Mouse (Mus musculus): ENCODE data around the gene Cltc. TPM values are rescaled to one million over a fixed set of nuclear protein-coding genes. Genes with fewer than 3 reads are reported as not detected.

The Cltc gene
- total and polyA plus RNA-seq, 2 experiments from 2014 or later = 136 to 389 TPM

DNA sequence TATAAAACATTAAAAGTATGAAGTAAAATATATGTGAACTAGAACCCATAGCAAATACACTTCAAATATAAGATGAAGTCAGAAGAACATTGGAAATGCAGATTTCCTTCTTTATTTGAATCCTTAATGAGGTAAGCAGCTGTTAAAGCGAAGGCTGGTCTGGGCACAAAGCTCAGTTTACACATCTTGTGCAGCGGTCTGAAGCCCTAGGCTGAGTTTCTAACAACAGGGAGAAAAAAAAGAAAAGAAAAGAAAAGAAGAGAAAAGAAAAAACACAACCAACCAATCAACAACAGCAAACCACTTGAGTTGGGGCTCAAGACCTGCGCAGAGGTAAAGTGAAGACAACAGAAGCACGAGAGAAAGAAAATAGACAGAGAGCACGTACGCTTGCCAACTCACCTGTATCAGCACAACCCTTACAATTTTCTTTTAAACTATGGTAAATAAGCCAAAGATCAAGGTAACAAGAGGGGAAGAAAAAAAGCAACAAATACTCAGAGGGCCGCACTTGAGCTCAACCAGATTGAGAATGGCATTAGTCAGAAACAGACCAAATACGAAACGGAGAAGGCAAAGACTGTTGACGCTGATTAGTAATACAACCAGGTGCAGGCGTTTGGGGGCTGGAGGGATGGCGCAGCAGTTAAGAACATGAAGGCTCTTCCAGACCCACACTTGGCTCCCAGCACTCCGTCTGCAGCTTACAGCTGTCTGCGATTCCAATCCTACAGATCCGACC, 109.5 kb downstream of the Cltc start:
- no peak overlapping the region for H3K27ac ChIP-seq
- no peak overlapping the region for H3K9ac ChIP-seq (replicated peaks; ENCODE audit: low read length)
- H3K9me3 ChIP-seq (ENCODE audit: low read length) = no peaks in the 10 kb centered on the region
- TF ChIP-seq CTCF (IDR thresholded peaks at IDR 0.05; ENCODE audit: low read depth) = no peak
- no peak overlapping the region for H3K4me3 ChIP-seq (ENCODE audit: low read length)
- no peaks in the 10 kb centered on the region for H3K4me1 ChIP-seq (ENCODE audit: insufficient read depth, low read length)
- H3K27me3 ChIP-seq (ENCODE audit: insufficient read depth, low read length) = no peaks in the 10 kb centered on the region
- H3K4me2 ChIP-seq (ENCODE audit: low read depth, low read length) = no peak overlapping the region
- WGBS = 87% methylated on average over 15 of the region's 15 CpGs
- ATAC-seq (no peak), DNase-seq (ENCODE audit: low spot score) (no peak)
- peaks cover 4% of the 10 kb centered on the region; the same call in 1 of the 2 replicates for H3K36me3 ChIP-seq (ENCODE audit: insufficient read depth, low read length)

GRCm38 (mm10) chr11:86646885-86647459, 110.4 kb downstream of the Cltc start:
- Histone ChIP-seq H3K9ac (replicated peaks; ENCODE audit: low read length) (no peak overlapping the region), H3K36me3 (ENCODE audit: insufficient read depth, low read length) (peaks cover 10% of the 10 kb centered on the region), H3K4me2 (ENCODE audit: low read depth, low read length) (no peak overlapping the region), H3K9me3 (ENCODE audit: low read length) (no peaks in the 10 kb centered on the region), H3K27ac (no peak overlapping the region), H3K4me1 (ENCODE audit: insufficient read depth, low read length) (no peaks in the 10 kb centered on the region), H3K27me3 (ENCODE audit: insufficient read depth, low read length) (no peaks in the 10 kb centered on the region), H3K4me3 (ENCODE audit: low read length) (no peak overlapping the region)
- DNase-seq (ENCODE audit: low spot score) (no peak), ATAC-seq (no peak)
- TF ChIP-seq CTCF (IDR thresholded peaks at IDR 0.05; ENCODE audit: low read depth) = no peak
- whole genome bisulfite sequencing = 88% methylated on average over 3 of the region's 3 CpGs

DNA sequence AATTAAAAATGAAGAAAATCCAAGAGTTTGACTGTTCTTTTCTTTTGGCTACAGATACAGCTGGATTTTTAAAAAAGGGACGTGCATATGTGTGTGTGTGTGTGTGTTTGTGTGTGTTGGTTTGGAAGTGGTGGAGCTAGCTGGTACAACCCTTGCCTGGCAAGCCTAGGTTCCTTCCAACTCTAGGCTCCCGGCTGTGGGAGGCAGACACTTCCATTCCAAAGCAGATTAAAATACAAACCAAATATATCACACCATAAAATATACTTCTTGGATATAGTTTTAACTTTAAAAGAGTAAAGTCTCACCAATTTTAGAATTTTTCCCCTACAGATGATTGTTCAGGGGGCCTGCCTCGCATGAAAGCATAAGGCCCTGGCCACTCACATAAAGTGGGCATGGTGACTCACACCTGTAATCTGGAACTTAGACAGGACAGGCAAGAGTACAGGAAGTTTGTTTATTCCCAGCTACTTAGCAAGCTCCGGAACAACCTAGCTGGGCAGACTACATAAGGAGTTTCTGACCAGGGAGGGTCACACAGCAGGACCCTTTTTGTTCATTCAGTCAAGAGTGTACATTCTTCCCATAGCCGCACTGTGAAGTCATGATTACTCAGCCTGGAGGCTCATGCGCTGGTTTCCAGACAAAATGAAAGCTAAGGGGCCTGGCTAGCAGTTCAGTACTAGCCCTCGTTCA, 111.1 kb downstream of the Cltc start:
- DNase-seq (ENCODE audit: low spot score) = peak; percentile 3
- Histone ChIP-seq H3K4me1 (ENCODE audit: insufficient read depth, low read length) (no peaks in the 10 kb centered on the region), H3K27me3 (ENCODE audit: insufficient read depth, low read length) (no peaks in the 10 kb centered on the region), H3K36me3 (ENCODE audit: insufficient read depth, low read length) (peaks cover 12% of the 10 kb centered on the region), H3K9me3 (ENCODE audit: low read length) (no peaks in the 10 kb centered on the region), H3K4me2 (ENCODE audit: low read depth, low read length) (no peak overlapping the region), H3K4me3 (ENCODE audit: low read length) (no peak overlapping the region), H3K9ac (replicated peaks; ENCODE audit: low read length) (no peak overlapping the region), H3K27ac (no peak overlapping the region)
- no peak for TF ChIP-seq CTCF (IDR thresholded peaks at IDR 0.05; ENCODE audit: low read depth)
- no peak for ATAC-seq
- WGBS = 45% methylated on average over 7 of the region's 7 CpGs

DNA sequence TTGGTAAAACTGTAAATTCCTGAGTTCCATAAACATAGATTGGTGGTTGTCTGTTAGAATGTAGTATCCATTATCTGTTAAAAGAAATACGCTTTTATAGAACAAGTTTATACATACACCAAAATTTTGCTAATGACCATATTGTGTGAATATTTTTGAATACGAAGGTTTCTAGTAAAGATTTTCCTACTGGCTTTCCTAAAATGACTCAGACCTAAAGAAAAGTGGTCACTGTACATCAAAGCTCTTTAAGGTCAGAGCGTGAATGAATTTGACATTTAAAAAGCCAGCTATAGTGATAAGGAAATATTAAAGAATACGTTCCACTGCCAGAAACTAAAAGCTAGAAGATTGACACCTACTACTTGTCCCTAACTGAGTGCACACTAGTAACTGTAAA, 112.8 kb downstream of the Cltc start:
- no peaks in the 10 kb centered on the region for H3K4me1 ChIP-seq (ENCODE audit: insufficient read depth, low read length)
- H3K27ac ChIP-seq = no peak overlapping the region
- no peaks in the 10 kb centered on the region for H3K27me3 ChIP-seq (ENCODE audit: insufficient read depth, low read length)
- H3K9me3 ChIP-seq (ENCODE audit: low read length) = no peaks in the 10 kb centered on the region
- no peak for TF ChIP-seq CTCF (IDR thresholded peaks at IDR 0.05; ENCODE audit: low read depth)
- 95% methylated on average over 4 of the region's 4 CpGs for WGBS
- H3K36me3 ChIP-seq (ENCODE audit: insufficient read depth, low read length) = peaks cover 12% of the 10 kb centered on the region
- no peak overlapping the region for H3K4me3 ChIP-seq (ENCODE audit: low read length)
- no peak overlapping the region for H3K9ac ChIP-seq (replicated peaks; ENCODE audit: low read length)
- DNase-seq (ENCODE audit: low spot score) (no peak), ATAC-seq (no peak)
- H3K4me2 ChIP-seq (ENCODE audit: low read depth, low read length) = no peak overlapping the region

Other genes with a start within 250 kb of the Cltc start
- 21.9 and 34.2 TPM in 2 replicates for gene Rps6kb1, start 212.8 kb downstream of the Cltc start, total RNA-seq (2014; rRNA removed)
- 67.3 and 67.7 TPM in 2 replicates for gene Rps6kb1, start 212.8 kb downstream of the Cltc start, polyA plus RNA-seq (2015; fragmentation: Nextera tagmentation; extraction: Ambion mirVana)
- 1.8 and 2.6 TPM in 2 replicates for gene Tubd1, start 212.6 kb downstream of the Cltc start, total RNA-seq (2014; rRNA removed)
- gene Tubd1, start 212.6 kb downstream of the Cltc start, polyA plus RNA-seq (2015; fragmentation: Nextera tagmentation; extraction: Ambion mirVana) = 6.4 and 7.2 TPM in 2 replicates
- gene Vmp1, start 73.7 kb downstream of the Cltc start, total RNA-seq (2014; rRNA removed) = 31.3 and 51.6 TPM in 2 replicates
- gene Vmp1, start 73.7 kb downstream of the Cltc start, polyA plus RNA-seq (2015; fragmentation: Nextera tagmentation; extraction: Ambion mirVana) = 128 and 129 TPM in 2 replicates
- gene Ptrh2, start 73.6 kb downstream of the Cltc start, total RNA-seq (2014; rRNA removed) = 8.4 and 10.6 TPM in 2 replicates
- 21.2 and 21.6 TPM in 2 replicates for gene Ptrh2, start 73.6 kb downstream of the Cltc start, polyA plus RNA-seq (2015; fragmentation: Nextera tagmentation; extraction: Ambion mirVana)
- 9.8 and 12.0 TPM in 2 replicates for gene Dhx40, start 50.2 kb upstream of the Cltc start, total RNA-seq (2014; rRNA removed)
- 12.5 and 12.6 TPM in 2 replicates for gene Dhx40, start 50.2 kb upstream of the Cltc start, polyA plus RNA-seq (2015; fragmentation: Nextera tagmentation; extraction: Ambion mirVana)
- gene Ypel2, start 236.1 kb upstream of the Cltc start, total RNA-seq (2014; rRNA removed) = 2.7 and 4.6 TPM in 2 replicates
- 3.4 and 3.6 TPM in 2 replicates for gene Ypel2, start 236.1 kb upstream of the Cltc start, polyA plus RNA-seq (2015; fragmentation: Nextera tagmentation; extraction: Ambion mirVana)

All from hindbrain, postnatal 0 days (tissue).